Mouse (Mus musculus): ENCODE measurements around the gene Elavl1.

DNA sequence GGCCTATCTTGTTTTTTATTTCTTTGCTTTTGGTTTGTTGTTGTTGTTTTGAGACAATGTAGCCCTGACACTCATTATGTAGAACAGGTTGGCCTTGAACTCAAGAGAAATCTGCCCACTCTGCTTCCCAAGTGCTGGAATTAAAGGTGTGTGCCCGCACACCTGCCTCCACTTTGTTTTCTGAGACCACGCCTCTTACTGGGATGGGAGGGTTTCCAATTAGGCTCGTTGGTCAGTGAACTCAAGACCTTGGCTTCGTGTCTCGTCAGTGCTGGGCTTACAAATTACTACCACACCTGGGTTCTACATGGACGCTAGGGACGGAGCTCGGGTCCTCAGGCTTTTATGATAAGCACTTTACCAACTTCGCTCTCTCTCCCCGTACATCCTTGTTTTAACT, 30.2 kb upstream of the Elavl1 start:
- TF ChIP-seq CTCF (IDR thresholded peaks at IDR 0.05) (no peak), EP300 (IDR thresholded peaks at IDR 0.05) (no peak)

Data from lung, postnatal 0 days (tissue).